Mouse (Mus musculus) kidney, adult 11 months (tissue): ENCODE data around the gene Nck2.

ENCODE experiments used
- DNase-seq: peaks from one replicate; pipeline ENCODE4 v3.0.0; 2022

The Nck2 gene

DNA sequence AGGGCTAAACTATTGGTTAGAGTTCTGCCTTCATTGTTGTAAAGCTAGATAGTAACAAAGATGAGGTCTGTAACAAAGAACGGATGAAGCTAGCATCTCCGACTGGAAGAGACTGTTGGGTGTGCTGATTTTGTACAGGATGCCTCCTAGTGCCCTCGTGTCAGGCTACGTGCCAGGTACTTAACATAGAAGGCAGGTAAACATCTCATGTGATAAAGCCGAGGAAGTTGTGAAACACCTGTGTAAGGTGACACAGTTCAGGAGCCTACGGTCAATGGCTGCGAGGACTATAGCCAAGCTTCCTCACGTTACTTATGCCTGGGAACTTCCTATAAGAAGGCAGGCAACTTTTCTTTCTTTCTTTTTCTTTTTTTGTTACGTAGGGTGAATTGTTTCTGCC lies at the start of gene Nck2:
Nck2 (plus strand) TSS at position 49 of the 400 bp plus-strand sequence.
- no peak for DNase-seq

DNA sequence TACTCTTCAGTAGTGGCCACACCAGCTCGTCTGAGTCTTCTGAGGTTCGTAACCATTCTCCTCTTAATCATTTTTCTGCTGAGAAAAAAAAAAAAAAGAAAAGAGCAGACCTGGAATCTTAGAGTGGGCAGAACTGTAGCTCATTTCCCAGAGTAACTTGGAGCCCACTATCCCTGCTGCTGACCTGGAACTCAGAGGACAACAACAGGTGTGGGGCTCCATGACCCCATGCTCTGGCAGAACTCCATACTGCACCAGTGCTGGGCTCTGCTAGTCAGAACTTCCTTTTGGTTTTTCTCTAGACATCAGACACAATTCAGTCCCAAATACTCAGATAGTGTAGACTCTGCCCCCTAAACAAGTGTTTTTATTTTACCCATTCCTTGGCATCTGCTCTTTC lies 49.3 kb upstream of the Nck2 start:
- DNase-seq, result no peak

DNA sequence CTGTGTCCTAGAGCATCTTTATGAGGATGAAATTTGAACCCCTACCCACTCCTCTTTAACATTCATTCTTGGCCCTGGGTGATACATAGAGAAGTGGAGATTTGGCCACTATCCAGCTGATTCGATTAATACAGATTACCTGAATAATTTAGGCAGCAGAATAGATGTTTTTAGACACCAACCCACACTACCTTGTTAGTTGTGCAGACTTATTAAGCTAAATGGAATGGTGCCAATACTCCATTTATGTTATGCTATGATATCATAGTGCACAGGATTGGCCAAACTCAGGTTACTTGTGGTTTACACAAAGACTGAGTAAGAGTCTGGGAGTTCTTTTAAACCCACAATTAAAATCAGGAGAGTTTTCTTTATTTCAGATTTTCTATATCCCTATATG lies 48.6 kb upstream of the Nck2 start:
- DNase-seq, result no peak

DNA sequence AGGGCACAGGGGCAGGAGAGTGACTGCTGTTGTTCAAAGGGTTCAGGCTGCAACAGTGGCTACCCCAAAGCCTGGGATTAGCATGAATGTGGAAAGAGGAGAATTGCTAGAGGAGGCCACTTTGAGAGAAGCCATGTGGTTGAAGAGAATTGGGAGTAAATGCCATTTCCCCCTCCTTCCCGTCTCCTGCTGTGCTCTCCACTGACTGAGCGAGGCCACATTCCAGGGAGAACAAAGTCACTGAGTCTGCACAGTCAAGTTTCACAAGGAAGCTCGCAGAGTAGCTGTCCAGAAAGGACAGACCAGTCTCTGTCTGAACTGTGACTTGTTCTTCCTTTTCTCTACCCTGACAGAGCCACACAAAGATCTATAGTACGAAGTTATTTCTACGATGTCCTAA lies 47.9 kb upstream of the Nck2 start:
- no peak for DNase-seq

DNA sequence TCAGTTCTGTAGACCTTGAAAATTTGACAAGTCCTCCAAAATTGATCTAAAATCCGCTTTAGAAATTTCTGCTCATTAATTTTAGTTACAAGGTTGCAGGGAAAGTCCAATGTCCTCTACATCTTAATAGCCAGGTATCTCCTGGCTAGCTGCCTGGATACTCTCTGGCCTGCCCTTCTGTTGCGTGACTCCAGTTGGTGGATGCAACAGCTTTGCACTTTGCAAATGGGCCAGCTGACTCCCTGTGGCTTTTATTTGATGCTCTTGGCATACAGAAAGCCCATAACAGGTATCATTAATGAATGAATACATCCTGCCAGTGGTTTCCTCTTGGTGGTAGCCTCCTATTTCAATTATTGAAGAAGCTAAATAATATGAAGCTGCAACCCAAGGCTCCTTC lies 47.3 kb upstream of the Nck2 start:
- DNase-seq, result no peak

DNA sequence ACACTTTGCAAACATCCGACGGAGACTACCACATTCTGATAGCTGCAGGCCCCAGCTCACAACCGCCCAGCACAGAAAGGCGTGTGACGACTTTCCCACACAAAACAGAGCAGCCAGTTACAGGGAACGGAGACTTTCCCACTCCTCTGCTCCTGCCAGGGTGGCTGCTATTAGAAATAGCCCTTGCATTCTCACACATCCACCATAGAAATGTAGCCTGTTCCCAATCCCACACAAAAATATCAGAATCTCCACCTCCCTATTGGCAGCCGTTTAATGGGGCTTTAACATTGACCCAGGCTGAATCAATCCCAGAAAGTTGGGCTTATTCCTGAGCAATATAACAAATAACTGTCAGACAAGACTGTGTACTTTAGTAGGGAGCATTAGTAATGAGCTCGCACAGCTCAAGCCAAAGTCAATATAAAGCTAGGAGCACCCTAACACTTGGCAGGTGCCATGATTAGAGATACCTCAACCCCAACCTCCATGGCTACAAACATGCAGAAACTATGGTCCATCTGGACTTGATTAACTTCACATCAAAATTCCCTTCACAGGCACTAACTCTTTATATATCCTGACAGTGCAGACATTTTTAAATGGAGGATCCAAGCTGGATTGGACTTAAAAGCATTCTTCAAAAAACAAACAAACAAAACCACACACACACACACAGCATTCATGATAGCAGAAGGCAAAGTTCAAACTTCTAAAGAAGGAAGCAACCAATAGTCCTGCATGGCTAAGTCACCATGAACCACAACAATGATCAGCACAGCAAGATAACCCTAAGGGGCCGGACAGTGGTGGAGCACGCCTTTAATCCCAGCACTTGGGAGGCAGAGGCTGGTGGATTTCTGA lies 45.4 kb upstream of the Nck2 start:
- no peak for DNase-seq

DNA sequence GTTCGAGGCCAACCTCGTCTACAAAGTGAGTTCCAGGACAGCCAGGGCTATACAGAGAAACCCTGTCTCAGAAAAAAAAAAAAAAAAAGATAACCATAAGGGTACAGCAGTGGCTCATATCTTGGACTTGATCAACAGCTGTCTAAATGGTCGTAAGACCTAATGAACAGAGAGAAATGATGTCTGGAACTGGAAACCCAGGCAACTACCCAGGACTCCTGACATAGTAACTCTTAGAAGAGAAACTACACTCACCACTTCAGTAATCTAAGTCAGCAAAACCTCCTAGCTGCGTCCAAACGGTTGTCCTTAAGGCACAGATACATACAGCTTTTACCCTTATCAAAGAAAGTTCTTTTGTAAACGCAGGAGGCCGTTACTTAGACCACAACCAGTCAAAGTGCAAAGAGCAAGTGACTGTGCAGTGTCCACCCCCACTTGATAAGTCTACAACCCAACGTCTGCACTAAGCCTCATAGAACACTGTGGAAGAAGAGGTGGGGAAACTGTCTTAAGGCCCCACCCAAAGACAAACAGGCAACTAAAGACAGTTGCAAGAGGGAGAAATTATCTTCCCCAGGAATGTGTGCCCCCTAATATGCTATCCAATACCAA lies 44.7 kb upstream of the Nck2 start:
- DNase-seq, result no peak

DNA sequence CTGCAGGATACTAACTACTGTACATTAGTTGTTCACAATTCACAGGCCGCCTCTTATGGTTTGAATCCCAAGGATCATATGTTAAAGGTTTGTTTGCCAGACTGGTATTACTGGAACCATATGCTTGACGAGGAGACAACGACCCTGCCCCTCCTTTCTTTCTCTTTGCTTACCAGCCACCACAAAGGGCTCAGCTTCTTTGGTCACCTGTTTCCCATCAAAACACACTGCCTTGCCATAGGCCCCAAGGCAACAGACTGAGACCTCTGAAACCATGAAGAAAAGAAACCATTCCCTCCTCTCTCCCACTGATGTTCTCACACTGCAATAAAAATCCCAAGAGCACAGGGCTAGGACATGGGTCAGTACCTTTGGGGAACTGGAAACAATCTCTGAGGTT lies 43.7 kb upstream of the Nck2 start:
- DNase-seq, result no peak

DNA sequence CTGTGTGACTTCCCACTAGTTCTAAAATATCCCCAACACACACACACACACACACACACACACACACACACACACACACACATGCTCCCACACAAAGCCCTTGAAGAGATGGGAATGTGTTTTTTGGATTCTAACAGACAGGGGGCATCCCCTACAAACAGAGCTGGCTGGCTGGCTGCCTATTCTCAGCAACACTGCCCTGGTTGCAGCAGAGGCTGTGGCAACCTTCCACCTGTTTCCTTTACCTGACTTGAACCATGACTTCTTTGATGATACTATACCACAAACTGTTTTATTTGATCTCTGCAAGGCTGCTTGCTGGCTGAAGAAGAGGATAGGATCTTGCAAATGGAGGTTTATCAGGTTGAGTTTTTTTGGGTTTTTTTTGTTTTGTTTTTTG lies 41.0 kb upstream of the Nck2 start:
- no peak for DNase-seq

DNA sequence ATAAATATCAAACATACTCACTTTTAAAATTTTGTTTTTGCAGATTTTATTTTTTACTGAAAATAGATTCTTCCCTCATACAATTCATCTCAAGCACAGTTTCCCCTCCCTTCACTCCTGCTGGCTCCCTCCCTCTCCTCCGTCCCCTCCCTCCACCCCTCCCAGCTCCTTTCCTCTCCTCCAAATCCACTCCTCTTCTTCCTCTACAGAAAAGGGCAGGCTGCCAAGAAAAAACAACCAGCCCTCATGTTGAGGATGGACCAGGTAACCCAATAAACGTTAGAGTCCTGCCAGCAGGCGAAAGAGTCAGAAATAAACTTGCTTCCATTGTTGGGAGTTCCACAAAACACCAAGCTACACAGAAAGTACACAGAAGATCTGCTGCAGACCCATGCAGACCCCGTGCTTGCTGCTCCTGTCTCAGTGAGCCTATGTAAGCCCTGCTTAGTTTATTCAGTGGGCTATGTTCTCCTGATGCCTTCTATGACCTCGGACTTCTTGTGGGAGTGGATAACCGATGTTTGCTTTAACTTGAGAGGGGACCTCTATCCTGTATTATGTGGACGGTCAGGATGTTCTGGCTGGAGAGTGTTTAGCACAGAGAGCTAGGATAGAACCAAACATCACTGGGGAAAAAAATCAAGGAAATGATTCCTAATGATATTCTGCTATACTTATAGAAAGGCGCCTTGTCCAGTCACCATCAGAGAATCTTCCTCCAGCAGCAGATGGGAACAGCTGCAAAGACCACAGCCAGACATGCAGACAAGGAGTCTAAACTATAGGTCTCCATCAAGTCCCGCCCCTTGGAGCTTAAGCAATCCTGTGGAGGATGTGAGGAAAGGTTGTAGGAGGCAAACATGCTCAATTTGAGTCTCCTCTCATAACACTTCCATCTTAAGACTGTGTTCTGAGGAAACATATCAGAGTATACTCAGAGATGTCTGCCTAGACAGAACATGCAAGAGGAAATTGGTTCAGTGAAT lies 39.4 kb upstream of the Nck2 start:
- DNase-seq, result no peak

DNA sequence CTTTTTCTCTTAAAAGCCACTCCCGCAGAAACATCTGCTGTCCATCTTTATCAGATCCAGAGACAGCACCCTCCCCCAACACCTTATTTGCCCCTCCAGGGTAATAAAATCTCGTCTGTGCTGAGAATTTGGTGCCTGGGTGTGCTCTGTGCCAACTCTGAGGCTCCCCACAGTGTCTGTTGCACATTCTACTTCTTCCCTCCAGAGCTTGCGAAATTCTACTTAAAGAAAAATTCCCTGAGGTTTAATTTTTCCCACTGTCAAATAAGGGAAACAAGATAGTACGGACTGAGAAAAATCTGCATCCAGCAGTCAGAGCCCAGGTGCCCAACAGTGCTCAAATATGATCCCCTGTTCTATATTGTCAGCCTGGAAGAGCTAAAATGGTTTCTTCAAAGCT lies 35.4 kb upstream of the Nck2 start:
- no peak for DNase-seq

DNA sequence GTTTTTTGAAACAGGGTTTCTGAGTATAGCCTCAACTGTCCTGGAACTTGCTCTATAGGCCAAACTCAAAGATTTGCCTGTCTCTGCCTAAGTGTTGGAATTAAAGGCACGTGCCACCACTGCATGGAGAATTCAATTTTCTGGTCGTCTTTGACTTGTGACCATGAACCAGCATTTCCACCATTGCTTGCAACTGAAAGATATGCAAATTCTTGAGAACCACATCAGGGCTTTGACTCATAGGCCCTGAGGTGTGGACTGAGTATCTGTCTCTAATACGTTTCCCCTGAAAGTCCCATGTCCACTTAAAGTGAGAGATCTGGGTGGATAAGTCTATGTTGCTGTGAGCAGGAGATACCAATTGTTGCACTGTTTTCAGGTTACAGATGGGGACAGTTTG lies 31.6 kb upstream of the Nck2 start:
- no peak for DNase-seq

DNA sequence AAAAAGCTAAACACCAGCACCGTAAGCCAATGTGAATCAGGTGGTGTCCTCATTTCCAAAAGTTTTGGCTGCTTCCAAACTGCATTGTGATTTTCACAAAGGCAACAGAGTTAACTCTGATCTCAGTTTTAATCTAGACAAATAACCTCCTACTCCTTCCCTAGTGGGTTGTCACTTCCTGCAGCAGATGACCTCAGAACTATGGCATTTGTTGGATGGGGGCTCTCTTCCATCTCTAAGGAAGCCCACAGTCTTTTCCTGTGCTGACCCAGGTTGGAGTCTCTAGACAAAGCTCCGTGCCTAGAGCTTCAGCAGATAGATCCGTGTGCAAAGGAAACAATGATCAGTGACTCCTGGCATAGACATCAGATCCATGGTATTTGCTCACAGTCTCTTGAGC lies 31.1 kb upstream of the Nck2 start:
- no peak for DNase-seq

DNA sequence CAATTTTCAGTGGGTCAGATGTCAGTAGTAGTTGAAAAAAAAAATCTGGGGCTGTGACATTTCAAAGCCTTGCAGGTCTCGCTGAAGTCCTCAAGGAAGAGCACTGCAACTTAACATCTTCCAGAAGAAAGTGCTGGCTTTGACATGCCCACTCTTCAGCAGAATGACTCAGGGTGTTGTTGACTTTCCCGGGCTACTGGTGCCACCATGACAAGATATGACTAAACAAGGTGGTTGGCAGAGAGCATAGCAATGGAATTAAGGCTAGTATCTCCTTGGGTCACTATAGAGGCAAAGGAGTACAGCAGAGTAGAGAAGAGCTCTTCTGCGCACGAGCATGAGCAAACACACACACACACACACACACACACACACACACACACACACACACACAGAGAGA lies 30.6 kb upstream of the Nck2 start:
- DNase-seq, result no peak

DNA sequence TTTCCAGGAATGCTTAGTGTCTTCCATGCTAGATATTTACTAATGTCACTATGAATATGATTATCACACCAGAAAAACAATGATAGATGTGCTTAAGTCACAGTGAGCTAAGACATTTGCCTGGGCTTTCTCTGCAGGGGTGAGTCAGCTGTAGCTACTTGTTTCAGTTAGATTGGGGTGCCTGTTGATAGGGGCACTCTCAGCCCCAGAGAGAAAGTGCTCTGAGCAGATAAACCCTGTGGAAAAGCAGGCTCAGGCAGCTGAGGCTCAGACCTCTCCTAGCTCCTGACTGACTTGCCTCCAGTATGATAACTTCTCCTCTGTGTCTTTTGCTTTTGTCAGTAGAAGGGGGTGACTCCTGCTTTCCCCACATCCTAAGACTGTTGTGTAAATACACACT lies 30.2 kb upstream of the Nck2 start:
- DNase-seq, result no peak

DNA sequence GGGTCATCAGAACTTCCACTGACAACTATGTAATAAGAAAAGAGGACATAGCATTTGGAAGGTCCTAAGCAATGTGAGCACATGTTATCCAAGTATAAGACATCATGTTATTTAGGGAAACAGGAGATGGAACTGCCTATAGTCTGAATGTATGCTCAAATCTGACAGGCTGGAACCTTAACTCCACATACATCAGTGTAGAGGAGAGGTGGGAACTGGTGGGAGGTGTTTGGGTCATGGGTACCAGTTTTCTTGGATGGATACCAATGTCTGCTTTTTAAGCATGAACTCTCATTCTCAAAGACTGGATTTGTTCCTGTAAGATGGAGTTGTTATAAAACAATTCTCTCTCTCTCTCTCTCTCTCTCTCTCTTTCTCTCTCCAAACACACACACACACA lies 29.4 kb upstream of the Nck2 start:
- no peak for DNase-seq

DNA sequence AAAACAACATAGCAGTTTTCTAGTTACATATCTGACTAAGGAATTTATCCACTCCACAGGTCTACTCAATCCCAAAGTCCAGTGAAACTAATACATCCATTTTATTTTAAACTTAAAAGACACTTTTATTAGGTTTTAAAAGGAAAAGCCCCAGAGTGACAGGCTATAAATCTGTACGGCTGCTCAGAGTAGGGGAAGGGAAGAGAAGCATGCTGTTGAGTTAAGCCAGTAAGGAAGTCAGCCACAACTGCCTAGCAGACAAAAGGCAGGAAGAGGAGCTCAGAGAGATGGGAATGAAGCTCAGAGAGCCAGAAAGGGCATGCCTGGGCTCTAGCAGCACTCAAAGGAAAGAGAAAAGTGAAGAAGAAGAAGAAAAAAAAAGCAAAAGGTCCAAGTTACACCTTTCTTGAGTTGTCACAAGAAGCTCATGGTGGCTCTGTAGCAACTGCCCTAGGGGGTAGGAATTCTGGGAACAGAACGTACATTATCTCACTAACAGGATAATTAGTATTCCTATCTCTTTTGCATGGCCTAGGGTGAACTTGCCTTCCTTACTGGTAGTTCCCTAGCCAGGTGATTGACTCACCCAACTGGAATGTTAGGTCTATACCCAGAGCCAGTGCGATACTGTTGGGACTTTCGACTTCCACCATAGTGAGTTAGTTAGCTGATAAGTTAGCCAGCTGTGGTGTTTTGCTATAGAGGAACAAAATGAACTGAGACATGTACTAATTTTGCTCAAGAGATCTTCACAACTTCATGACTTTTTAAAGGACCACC lies 21.2 kb upstream of the Nck2 start:
- no peak for DNase-seq

DNA sequence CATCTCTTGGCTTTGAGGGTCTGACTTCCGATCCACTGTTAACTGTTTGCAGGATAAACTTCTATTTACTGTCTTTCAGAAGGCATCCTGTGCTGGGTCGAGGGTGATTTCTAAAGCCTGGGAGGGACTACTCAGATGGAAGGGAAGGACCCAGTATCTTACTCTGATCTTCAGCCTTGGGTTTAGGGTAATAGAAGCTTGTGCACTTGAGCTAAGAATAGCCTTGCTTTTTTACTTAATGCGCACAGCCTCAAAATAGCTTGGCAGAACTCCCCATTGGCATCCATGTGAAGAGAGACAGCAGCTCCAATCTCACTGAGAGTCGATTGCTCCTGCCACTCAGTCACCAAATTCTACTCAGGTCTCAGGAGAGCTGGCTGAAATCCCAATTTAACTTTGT lies 17.9 kb upstream of the Nck2 start:
- no peak for DNase-seq

DNA sequence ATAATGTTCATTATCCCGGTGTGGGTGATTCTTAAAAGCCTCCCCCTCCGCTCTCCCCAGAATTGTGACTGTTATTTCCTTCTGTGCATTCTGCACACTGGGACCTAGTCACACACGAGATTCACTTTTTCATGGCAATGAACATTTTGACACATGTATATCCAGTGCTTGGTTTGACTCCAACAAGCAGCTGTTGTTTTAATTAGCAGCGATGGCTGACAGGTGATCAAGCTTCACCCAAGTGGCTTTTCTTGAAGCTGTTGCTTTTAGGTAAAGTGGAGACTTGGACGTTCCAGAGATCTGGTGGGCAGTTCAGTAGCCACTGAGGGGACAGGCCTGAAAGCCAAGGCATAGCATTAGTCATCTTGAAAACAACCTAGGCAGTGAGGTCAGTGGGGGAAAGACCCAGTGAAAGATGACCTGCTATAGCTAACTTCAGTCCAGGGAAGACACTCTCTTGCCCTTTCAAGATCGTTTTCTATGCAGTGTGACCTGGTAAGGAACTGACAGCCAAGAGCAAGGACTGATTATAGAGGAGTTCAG lies 17.3 kb upstream of the Nck2 start:
- DNase-seq, result no peak

DNA sequence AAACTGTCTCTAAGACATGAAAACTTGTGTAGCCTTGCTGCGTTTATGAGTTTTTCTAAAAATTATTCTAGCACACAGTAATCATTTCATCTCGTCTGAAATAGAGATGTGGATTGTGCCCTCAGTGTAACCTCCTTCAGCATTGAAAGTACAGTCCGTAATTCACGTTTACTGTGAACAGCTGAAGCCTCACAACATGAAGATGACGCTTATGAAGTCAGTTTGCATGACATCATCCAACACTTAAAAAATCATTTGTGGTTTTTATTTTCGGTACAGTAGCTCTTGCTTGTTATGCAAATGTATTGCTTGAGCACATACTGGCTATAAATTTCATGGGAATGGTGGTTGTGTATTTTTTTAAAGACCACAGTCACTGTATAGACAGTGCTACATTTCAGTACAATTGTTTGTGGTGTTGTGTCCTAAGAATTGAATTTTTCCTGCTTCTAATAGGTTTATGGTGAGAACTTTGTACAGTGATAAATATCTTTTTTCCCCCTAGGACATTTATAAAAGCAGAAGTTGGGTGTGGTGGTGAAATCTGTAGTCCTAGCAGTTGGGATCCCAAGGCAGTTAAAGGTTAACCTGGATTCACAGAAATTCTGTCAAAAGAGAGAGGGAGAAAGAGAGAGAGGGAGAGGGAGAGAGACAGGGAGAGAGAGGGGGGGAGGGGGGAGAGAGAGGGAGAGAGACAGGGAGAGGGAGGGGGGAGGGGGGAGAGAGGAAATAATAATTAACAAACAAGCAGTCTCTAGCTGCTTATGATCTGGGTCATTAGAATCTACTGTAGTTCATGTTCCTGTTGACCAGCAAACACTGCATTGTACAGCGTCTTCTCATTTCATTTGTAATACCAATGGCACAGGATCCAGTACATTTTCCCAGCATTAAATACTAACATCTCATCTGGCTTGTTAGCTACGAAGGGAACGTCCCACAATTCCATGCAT lies 14.2 kb upstream of the Nck2 start:
- DNase-seq, result no peak

DNA sequence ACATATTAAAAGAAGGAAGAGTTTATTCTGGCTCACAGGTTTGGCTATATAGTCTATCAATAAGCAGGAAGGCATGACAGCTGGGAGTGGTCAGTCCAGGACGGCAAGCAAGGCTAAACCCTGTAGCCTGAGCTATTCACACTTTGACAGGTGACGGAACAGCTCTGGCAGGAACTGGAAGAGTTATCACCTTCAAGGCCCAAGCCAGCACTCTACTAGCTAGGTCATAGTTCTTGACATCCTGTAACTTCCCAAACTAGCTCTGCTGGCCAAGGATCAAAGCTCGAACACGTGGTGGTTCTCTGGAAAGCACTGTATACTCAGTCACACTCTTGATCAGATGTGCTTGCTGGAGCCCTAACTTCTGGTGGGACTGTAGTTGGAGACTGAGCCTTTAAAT lies 10.5 kb upstream of the Nck2 start:
- DNase-seq, result peak; percentile 36
